Mouse (Mus musculus): ENCODE results near the gene Lct. TPM values are rescaled to one million over a fixed set of nuclear protein-coding genes. Genes with fewer than 3 reads are reported as not detected.

Gene Lct
- polyA plus RNA-seq (2012; rRNA removed), result 0.09 and 0.15 TPM in 2 replicates

DNA sequence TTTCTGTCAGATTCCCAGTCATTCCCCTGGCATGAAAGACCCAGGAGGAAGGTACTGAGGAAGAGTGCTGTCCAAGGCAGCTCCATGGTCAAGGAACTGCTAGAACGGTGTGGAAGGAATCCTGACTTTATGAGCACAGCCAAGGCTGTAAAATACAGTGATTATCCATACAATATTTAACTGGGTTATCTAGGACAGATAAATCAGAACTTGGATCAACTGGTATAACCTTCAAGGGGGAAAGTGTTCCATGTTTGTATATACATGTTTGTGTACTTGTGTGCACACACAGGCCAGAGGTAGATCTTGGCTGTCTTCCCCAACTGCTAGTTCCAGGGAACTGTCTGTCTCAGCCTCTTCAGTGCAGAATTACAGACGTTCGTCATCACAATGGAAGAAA lies at the start of gene Lct:
Gene Lct, minus strand, starts transcription at position 101 of the 400 bp plus-strand sequence.

DNA sequence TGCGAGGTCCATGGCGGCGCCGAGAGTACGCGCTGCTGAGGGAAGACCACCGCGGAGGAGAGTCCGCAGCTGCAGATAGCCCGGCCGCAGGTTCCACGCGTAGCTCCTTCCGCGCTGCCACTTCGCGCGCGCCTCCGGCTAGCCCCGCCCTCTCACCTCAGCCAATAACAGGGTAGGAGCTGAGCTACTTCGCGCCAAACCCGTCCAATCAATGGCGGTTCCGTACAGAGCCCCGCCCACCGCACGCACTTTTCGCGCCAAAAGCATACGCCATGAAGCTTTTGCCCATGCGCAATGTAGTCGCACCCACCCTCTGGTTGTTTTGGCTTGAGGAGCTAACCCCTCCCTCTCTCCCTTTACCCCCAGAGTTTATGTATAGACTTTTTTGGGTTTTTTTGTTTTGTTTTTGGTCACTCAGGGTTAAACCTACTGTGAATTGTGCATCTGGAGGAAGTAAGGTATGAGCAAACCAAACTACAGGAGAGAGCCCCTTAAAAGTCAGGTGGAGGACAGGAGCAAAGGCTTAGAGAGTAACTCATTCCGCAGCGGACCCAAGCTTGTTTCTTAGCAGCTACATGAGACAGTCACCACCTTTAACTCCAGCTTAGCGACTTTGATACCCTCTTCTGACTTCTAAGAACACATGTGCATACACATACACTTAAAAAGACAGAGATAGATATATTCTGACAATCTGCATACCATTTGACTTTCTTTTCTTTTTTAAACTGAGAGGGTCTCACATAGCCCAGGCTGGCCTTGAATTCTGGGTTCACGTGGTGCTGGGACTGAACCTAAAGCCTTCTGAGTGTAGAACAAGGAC lies 31.6 kb upstream of the Lct start, which contains the start of gene Mcm6:
Gene Mcm6, minus strand, starts transcription at position 111 of the 823 bp plus-strand sequence.

DNA sequence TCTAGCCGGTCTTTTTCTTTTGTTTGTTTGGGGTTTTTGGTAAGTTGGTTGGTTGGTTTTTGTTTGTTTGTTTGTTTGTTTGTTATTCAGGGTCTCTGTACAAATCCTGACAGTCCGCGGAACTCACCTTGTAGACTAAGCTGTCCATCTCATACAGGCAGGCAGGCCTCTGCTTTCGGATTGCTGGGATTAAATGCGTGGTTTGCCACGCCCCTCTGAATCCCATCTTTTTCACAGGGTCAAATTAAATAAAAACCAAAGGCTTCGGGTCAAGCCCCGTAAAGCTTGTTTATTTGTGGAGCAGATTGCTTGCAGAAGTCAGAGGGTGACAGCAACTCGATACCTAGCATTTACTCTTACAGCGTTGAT lies 84.5 kb downstream of the Lct start, which contains the start of gene Ubxn4:
Gene Ubxn4, plus strand, starts transcription at position 338 of the 369 bp plus-strand sequence.

Other genes with a start within 250 kb of the Lct start
- gene Zranb3, start 225.3 kb downstream of the Lct start, polyA plus RNA-seq (2012; rRNA removed), result 0.28 and 0.31 TPM in 2 replicates
- 15.3 and 21.4 TPM in 2 replicates for gene R3hdm1, start 225.0 kb downstream of the Lct start, polyA plus RNA-seq (2012; rRNA removed)
- gene Ubxn4, start 84.4 kb downstream of the Lct start, polyA plus RNA-seq (2012; rRNA removed), result 7.0 and 7.7 TPM in 2 replicates
- gene Mcm6, start 31.3 kb upstream of the Lct start, polyA plus RNA-seq (2012; rRNA removed), result 1.7 and 3.1 TPM in 2 replicates
- 1.2 and 1.9 TPM in 2 replicates for gene Dars, start 89.0 kb upstream of the Lct start, polyA plus RNA-seq (2012; rRNA removed)

All from stomach, adult 2 months (tissue).